Mouse (Mus musculus) kidney, embryonic 16.5 days (tissue): ENCODE results near the gene Arhgap35. TPM values are rescaled to one million over a fixed set of nuclear protein-coding genes. Genes with fewer than 3 reads are reported as not detected.
"Not testable (repeated sequence)": the region's sequence is repeated elsewhere in the genome, so short reads cannot be mapped to it uniquely, and the experiment has no call there.

Source experiments
- ATAC-seq: fragments of 200-750 bp; cut with Nextera tagmentation; 2 replicates; pipeline ENCODE4 v1.8.0; 2017; ENCODE audit warnings: moderate TSS enrichment; ENCODE audit not compliant: low FRiP score, low TSS enrichment
- H3K27ac ChIP-seq: fragments of 300-500 bp; sonication (generic); 2 replicates; pipeline ENCODE4 v1.5.1; 2014; ENCODE audit warnings: low read length
- H3K27me3 ChIP-seq: fragments of 300-500 bp; sonication (generic); 2 replicates; pipeline ENCODE4 v1.6.1; 2014; ENCODE audit warnings: low read length, control low read depth, mixed read lengths; ENCODE audit not compliant: insufficient read depth
- H3K36me3 ChIP-seq: fragments of 300-500 bp; sonication (generic); 2 replicates; pipeline ENCODE4 v1.6.1; 2014; ENCODE audit warnings: low read length, control low read depth, mixed read lengths; ENCODE audit not compliant: insufficient read depth
- H3K4me1 ChIP-seq: fragments of 300-500 bp; sonication (generic); 2 replicates; pipeline ENCODE4 v1.6.1; 2014; ENCODE audit warnings: low read length, control low read depth, mixed read lengths; ENCODE audit not compliant: insufficient read depth
- H3K4me2 ChIP-seq: fragments of 300-500 bp; sonication (generic); replicated peaks from 2 replicates; pipeline ENCODE4 v1.6.1; 2014; ENCODE audit warnings: low read depth, low read length
- H3K4me3 ChIP-seq: fragments of 300-500 bp; sonication (generic); 2 replicates; pipeline ENCODE4 v1.5.1; 2014; ENCODE audit warnings: mild to moderate bottlenecking, low read length
- H3K9ac ChIP-seq: fragments of 300-500 bp; sonication (generic); replicated peaks from 2 replicates; pipeline ENCODE4 v1.6.1; 2014; ENCODE audit warnings: low read length
- H3K9me3 ChIP-seq: fragments of 300-500 bp; sonication (generic); 2 replicates; pipeline ENCODE4 v1.6.1; 2016; ENCODE audit warnings: low read length, control low read depth
- WGBS: fragments of 180-500 bp; shearing (Covaris S2); extraction: QIAGEN DNeasy Blood & Tissue Kit; methylation state at CpG from one replicate; pipeline ENCODE4 v1.1.7; 2014; 5-methylcytosine and 5-hydroxymethylcytosine counted together
- polyA plus RNA-seq: library from polyadenylated mRNA; unstranded; fragments of >200 nt; fragmentation: Nextera tagmentation; extraction: Ambion mirVana; gene quantifications from 2 replicates; pipeline ENCODE4 v1.2.1, GENCODE M21; 2015

Arhgap35 gene
- polyA plus RNA-seq, 1 experiment from 2014 or later = 17.3 TPM

DNA sequence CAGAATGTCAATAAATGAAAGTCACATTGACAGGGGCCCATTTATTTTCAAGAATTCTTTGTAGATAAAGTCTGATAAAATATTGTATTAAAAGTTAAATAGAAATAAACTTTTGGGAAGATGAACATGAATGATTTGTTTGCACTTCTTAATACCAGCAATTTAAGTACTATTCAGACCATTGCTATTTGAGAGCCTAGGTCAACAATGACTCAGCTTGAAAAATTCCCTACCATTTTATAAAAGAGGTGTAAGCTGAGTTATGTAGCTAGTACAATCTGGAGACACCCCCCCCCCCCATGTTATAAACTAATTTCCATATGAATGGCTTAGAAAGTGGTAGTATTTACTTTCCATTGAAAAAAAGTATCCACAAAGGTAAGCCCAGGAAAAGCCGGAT, 5.8 kb downstream of the Arhgap35 start:
- H3K4me3 ChIP-seq = no peak overlapping the region
- H3K9ac ChIP-seq = no peak overlapping the region
- H3K4me1 ChIP-seq = peaks cover 44% of the 10 kb centered on the region
- no peaks in the 10 kb centered on the region for H3K27me3 ChIP-seq
- H3K9me3 ChIP-seq = peaks cover 2% of the 10 kb centered on the region; the same call in 1 of the 2 replicates
- no peak overlapping the region for H3K4me2 ChIP-seq
- peaks cover 2% of the 10 kb centered on the region; the same call in 1 of the 2 replicates for H3K36me3 ChIP-seq
- no peak for ATAC-seq
- 76% methylated on average over 1 of the region's 1 CpGs for WGBS
- H3K27ac ChIP-seq = no peak overlapping the region

DNA sequence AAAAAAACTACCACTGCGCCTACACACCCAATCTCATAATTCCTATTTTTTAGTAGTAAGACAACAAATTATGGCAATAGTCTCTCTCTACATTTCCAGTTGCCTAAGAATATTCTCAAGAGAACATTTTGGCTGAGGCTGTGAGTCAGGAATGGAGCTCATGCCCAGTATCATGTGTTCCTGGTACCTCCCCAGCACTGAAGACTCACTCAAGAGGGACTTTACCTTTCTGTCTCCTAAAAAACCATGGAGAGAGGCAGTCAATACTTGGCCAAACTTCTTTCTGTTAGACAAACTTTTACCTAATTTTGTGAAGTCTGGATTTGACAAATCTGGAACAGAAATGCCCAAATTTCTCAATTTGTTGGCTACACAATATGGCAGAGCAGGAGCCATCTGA, 6.7 kb downstream of the Arhgap35 start:
- Histone ChIP-seq H3K27me3 (no peaks in the 10 kb centered on the region), H3K4me2 (no peak overlapping the region), H3K9me3 (peaks cover 4% of the 10 kb centered on the region; the same call in 1 of the 2 replicates), H3K9ac (no peak overlapping the region), H3K27ac (no peak overlapping the region), H3K4me1 (peaks cover 37% of the 10 kb centered on the region), H3K4me3 (no peak overlapping the region), H3K36me3 (peaks cover 5% of the 10 kb centered on the region; the same call in 1 of the 2 replicates)
- no peak for ATAC-seq
- 95% methylated on average over 1 of the region's 1 CpGs for WGBS

DNA sequence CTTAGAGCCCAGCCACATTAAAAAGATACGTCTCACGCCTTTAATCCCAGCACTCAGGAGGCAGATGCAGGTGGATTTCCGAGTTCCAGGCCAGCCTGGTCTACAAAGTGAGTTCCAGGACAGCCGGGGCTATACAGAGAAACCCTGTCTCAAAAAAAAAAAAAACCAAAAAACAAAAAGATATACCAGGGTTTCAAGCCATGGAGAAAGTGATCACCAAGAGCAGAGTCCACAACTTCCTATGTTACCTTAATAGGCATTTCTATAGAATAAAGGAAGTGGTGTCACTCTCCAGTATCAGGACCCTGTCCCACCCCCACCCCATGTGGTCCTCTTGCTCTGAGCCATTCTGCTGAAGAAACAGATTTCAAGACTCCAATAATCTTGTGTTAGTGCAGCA, 8.0 kb downstream of the Arhgap35 start:
- not testable (repeated sequence) for H3K36me3 ChIP-seq, H3K9me3 ChIP-seq, H3K27ac ChIP-seq, H3K4me2 ChIP-seq, H3K4me3 ChIP-seq, H3K27me3 ChIP-seq, ATAC-seq, H3K9ac ChIP-seq
- WGBS = 96% methylated on average over 4 of the region's 4 CpGs
- peaks cover 25% of the 10 kb centered on the region for H3K4me1 ChIP-seq

DNA sequence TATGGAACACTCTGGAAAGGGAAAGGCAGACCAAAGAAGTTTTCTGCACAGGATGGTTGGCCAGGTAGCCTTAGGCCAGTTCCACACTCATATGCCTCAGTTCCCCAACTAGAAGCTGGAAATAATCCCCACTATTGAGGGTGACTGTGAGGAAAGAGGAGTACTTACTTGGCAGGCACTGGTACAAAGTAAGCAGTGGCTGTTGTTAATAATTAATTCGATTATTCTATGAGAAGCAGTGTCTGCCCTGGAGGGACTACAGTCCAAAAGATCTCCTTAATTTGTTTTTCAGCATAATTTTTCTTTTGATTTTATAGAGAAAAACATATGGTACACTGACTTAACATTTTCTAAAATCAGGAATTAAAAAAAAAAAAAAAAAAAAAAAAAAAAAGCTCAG, 10.7 kb downstream of the Arhgap35 start:
- no peak overlapping the region for H3K4me2 ChIP-seq
- 95% methylated on average over 1 of the region's 1 CpGs for WGBS
- H3K27ac ChIP-seq = no peak overlapping the region
- H3K9ac ChIP-seq = no peak overlapping the region
- 0 out of 2 replicates have a peak, but pooled peaks cover 7% of the 10 kb centered on the region for H3K4me1 ChIP-seq
- ATAC-seq = no peak
- H3K9me3 ChIP-seq = peaks cover 4% of the 10 kb centered on the region; the same call in 1 of the 2 replicates
- no peak overlapping the region for H3K4me3 ChIP-seq
- H3K27me3 ChIP-seq = no peaks in the 10 kb centered on the region
- peaks cover 5% of the 10 kb centered on the region; the same call in 1 of the 2 replicates for H3K36me3 ChIP-seq

DNA sequence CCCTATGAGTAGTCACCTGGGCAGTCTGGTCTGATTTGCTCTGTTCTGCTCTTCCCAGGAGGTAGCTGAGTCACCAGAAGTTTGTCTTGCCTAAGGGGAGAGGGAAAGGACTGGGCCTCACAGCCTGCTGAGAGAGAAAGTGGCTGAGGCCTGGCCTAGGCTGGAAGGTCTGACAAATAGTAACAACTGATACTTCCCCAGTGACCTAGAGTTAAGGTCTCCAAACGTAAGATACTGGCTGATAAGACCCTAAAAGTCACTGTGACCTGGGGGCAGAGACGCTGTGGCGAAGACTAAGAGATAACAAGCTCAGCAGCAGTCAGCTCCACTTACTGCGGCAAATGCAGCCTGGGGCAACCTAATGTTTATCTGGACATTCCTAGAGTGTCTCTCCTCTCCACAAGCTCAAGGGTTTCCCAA, 13.1 kb downstream of the Arhgap35 start:
- H3K4me1 ChIP-seq = 0 out of 2 replicates have a peak, but pooled peaks cover 6% of the 10 kb centered on the region
- no peak overlapping the region for H3K4me3 ChIP-seq
- no peak overlapping the region for H3K9ac ChIP-seq
- 0 out of 2 replicates have a peak, but pooled peaks cover 10% of the 10 kb centered on the region for H3K36me3 ChIP-seq
- no peak overlapping the region for H3K4me2 ChIP-seq
- no peaks in the 10 kb centered on the region for H3K27me3 ChIP-seq
- no peak overlapping the region for H3K27ac ChIP-seq
- WGBS = 50% methylated on average over 4 of the region's 4 CpGs
- ATAC-seq = no peak
- H3K9me3 ChIP-seq = peaks cover 4% of the 10 kb centered on the region; the same call in 1 of the 2 replicates

DNA sequence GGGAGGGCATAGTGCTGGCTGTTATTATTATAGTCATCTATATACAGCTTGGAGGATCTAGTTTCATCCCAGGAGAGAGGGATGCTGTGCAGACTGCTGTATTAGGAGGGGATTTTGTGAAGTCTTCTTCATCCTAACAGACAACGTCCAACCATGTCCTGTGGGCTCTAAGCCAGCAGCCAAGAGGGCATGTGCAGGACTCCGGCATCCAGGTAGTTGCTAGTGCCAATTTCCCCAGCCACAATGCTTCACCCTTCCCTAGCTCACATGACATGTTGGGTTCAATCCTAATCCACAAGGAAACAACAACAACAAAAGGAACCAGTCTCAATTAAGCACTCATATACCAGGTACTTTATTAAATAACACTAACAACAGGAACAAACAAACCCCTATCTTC, 15.8 kb downstream of the Arhgap35 start:
- WGBS = 86% methylated on average over 2 of the region's 2 CpGs
- no peak for ATAC-seq
- Histone ChIP-seq H3K9ac (no peak overlapping the region), H3K27ac (no peak overlapping the region), H3K27me3 (no peaks in the 10 kb centered on the region), H3K4me2 (no peak overlapping the region), H3K9me3 (peaks cover 3% of the 10 kb centered on the region; the same call in 1 of the 2 replicates), H3K36me3 (peaks cover 15% of the 10 kb centered on the region; the same call in 1 of the 2 replicates), H3K4me3 (no peak overlapping the region), H3K4me1 (0 out of 2 replicates have a peak, but pooled peaks cover 6% of the 10 kb centered on the region)

DNA sequence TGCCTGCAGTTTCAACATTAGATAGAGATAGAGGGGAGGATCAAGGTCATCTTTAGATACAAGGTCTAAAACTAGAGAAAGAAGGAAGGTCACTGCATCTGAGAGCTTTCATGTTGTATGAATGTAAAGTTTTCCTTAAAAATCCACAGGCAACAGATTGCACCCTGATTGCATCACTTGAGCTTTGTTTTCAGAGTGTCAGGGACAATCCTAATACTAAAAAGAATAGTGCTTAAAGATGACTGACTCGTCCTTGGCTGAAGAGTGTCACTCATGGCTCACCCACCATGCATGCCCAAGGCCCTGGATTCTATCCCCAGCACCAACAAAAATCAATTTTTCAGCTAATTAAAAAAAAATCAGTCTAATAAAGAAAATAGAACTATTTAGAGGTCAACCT, 23.5 kb downstream of the Arhgap35 start:
- Histone ChIP-seq H3K4me2 (no peak overlapping the region), H3K27me3 (no peaks in the 10 kb centered on the region), H3K27ac (no peak overlapping the region), H3K4me1 (no peaks in the 10 kb centered on the region), H3K9me3 (no peaks in the 10 kb centered on the region), H3K4me3 (no peak overlapping the region), H3K9ac (no peak overlapping the region), H3K36me3 (peaks cover 5% of the 10 kb centered on the region; the same call in 1 of the 2 replicates)
- WGBS = 73% methylated on average over 1 of the region's 1 CpGs
- no peak for ATAC-seq

DNA sequence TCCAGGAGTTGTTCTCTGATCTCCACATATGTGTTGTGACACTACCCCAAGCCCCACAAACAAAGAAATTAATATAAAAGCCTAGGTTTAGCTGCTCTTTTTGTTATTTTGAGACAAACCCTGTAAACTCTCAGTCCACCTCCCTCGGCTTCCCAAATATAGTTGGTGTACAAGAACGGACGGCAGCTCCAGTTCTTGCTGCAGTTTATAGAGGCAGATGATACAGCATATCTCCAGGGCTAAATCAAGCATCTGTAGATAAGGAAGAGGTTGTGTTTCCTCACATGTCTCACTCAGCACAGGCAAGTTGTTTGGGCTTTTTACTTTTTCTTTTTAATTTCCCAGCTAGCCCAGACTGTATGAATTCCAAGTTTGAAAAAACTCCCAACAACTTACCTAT, 27.1 kb downstream of the Arhgap35 start:
- 85% methylated on average over 3 of the region's 3 CpGs for WGBS
- Histone ChIP-seq H3K4me2 (no peak overlapping the region), H3K9me3 (no peaks in the 10 kb centered on the region), H3K27me3 (no peaks in the 10 kb centered on the region), H3K27ac (no peak overlapping the region), H3K4me3 (no peak overlapping the region), H3K9ac (no peak overlapping the region), H3K36me3 (no peaks in the 10 kb centered on the region), H3K4me1 (peaks cover 23% of the 10 kb centered on the region)
- no peak for ATAC-seq

DNA sequence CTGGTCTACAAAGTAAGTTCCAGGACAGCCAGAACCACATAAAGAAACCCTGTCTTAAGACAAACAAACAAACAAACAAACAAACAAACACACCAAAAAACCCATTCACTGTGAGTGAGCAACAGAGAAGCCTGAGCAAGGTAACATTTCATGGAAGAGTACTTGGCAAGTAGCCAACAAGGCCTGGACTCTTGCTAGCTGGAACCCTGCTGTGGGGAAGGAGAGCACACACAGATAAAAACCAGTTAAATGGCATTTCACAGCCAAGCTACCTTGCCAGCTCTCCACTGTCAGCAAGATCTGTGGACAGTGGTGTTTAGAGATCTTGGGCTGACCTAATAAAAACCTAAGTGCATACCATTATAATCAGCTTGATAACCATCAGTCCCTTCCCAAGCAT, 30.4 kb downstream of the Arhgap35 start:
- Histone ChIP-seq H3K27me3 (no peaks in the 10 kb centered on the region), H3K36me3 (no peaks in the 10 kb centered on the region), H3K4me2 (no peak overlapping the region), H3K4me3 (no peak overlapping the region), H3K4me1 (peaks cover 51% of the 10 kb centered on the region), H3K9me3 (no peaks in the 10 kb centered on the region), H3K9ac (no peak overlapping the region), H3K27ac (no peak overlapping the region)
- ATAC-seq = no peak

DNA sequence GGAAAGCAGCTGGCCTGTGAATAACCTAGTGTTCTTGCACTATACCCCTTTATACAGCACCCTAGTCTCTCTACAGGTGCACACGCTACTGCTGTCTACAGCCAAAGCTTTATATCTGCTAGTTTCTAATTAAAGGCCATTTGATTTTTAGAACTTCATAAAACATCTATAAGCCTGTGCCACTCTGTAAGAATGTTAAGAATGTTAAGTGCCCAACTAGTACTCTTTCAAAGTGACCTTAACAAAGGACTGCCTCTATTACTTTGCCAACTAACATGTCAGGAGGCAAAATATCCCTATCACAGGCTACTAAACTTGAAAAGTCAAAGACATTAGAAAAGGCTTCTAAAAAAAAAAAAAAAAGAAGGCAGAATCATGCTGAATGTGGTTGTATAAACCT, 31.0 kb downstream of the Arhgap35 start:
- Histone ChIP-seq H3K9me3 (no peaks in the 10 kb centered on the region), H3K9ac (no peak overlapping the region), H3K4me1 (peaks cover 51% of the 10 kb centered on the region), H3K36me3 (no peaks in the 10 kb centered on the region), H3K27me3 (no peaks in the 10 kb centered on the region), H3K4me2 (no peak overlapping the region), H3K4me3 (no peak overlapping the region), H3K27ac (no peak overlapping the region)
- WGBS = 95% methylated on average over 1 of the region's 1 CpGs
- ATAC-seq = no peak
